Mouse (Mus musculus): Measurements from ENCODE around the gene Ift57.

DNA sequence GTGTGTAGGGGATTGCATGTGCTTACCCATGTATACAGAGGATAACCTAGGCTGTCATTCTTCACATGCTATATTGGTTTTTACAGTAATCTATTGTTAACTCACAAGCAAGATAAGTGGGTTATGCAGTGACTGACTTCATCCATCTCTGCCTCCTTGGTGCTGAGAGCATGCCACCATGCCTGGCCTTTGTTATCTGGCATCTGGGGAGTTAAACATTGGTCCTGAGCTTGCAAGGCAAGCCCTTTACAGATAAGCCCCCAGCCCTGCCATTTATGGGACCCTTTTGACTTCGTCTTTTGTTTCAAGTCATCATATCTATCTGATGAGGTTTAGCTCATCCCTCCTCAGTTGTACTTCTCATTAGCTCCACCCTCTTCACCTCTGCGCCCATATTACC is 25.9 kb downstream of the Ift57 start:
- no peak for TF ChIP-seq CTCF (IDR thresholded peaks at IDR 0.05; ENCODE audit: control insufficient read depth, insufficient read depth, low read length)
- no peak for TF ChIP-seq POLR2A (IDR thresholded peaks at IDR 0.05; ENCODE audit: borderline replicate concordance, control insufficient read depth, low read depth, low read length)

Data from bone marrow, adult 2 months (tissue).